Mouse (Mus musculus) monocyte, adult 5-6 weeks (primary cell): ENCODE measurements around the gene Pacs2. TPM values are rescaled to one million over a fixed set of nuclear protein-coding genes. Genes with fewer than 3 reads are reported as not detected.

ENCODE experiments used
- ATAC-seq: fragments of 153-309, 156-312 bp; replicated peaks from 2 replicates; pipeline ENCODE4 v1.8.0; 2017; ENCODE audit warnings: mild to moderate bottlenecking; ENCODE audit not compliant: low TSS enrichment, insufficient number of reproducible peaks, severe bottlenecking, poor library complexity, low FRiP score
- total RNA-seq: library from RNA; stranded (forward); fragments of 200-1000, 200-491, 200-594 nt; gene quantifications from 3 replicates; pipeline ENCODE4 v1.2.3, GENCODE M21; 2017

The Pacs2 gene
- total RNA-seq, 1 experiment from 2014 or later: 20.5 TPM

DNA sequence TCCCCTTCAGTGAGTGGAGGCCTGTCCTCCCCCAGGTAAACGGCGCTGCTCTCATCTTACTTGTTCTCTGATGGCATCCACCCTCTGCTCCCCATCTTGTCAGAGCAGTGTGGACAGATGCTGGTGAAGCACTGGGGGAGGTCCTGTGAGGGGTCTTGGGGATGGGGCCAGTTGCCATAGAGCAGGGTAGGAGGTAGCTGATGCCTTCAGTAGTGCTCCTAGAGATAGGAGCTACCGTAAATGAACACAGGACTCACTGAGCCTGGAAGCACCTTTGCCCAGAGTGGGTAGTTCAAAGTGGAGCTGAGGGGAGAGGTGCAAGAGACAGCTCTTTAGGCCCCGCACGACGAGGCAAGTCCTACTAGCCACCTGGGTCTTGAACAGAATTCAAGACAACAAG lies 55.1 kb downstream of the Pacs2 start:
- ATAC-seq: no peak

DNA sequence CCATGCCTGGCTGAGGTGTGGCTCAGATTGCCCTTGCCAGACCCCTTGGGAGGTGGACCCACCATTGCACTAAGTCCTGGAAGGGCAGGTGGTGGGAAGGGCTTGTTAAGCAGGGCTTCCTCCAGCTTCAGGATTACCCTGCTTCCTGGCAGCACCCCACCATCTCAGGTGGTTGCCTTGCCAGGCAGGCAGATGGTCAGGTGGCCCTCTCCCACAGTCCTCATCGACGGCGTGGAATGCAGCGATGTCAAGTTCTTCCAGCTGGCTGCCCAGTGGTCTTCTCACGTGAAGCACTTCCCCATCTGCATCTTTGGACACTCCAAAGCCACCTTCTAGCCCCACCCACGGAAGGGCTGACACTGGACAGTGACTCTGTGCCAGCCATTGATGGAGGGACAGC lies 57.0 kb downstream of the Pacs2 start:
- no peak for ATAC-seq

DNA sequence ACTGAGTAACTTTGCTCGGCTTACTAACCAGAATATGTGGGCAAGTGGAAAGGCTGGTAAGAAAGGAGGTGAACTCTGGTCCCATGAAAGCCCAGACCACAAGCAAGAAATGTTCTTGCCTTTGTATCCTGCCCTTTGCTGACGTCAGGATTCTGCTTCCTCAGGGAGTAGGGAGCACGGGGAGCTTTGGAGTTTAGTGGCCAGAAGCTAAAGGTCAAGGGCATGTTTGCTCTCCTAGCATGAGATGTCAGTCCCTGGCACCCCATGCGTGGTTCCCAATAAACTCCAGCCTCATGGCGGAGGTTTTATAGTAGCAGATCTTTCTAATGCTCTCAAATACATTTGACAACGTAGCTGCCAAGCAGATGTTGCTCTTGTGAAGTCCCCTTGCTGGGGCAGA lies 57.5 kb downstream of the Pacs2 start:
- no peak for ATAC-seq

DNA sequence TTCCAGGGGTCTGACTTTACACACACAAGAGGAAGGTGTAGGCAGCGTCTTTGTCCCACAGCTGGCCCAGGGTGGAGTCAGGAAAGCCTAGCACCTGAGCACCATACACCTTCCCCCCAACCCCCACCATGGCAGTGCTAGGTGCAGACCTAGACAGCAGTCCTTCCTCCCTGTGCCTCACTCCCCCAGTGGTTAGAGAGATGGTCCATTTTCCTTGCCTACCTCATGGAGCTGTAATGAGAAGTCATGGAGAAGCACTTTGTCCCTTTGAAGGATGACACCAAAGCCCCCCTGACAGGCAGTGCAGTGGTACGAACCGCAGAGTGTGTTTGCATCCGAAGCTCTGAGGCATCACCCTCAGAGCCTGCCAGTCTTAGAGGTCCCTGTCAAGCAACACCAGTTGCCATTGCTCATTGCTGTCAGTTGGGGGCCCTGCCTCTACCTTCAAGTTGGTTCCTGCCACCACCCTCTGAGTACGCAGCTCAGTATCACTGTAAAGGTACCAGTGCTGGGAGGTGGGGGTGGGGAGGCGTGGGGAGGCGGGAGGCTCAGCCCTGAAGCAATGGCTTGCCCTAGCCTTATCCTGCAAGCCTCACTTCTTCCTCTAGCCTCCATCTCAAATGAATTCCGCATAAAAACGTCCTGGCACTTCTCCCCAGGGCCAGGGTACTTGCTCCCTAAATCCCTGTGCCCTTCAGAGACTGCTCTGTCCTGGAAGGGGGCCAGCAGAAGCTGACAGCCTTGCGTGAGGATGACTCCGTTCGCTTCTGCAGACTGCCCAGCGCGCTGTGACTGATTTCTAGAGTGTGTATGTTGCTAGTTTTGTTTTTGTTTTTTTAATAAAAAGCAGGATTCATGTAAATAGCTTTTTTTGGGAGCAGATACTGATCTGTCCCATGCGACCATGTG lies 59.4 kb downstream of the Pacs2 start:
- ATAC-seq: no peak

DNA sequence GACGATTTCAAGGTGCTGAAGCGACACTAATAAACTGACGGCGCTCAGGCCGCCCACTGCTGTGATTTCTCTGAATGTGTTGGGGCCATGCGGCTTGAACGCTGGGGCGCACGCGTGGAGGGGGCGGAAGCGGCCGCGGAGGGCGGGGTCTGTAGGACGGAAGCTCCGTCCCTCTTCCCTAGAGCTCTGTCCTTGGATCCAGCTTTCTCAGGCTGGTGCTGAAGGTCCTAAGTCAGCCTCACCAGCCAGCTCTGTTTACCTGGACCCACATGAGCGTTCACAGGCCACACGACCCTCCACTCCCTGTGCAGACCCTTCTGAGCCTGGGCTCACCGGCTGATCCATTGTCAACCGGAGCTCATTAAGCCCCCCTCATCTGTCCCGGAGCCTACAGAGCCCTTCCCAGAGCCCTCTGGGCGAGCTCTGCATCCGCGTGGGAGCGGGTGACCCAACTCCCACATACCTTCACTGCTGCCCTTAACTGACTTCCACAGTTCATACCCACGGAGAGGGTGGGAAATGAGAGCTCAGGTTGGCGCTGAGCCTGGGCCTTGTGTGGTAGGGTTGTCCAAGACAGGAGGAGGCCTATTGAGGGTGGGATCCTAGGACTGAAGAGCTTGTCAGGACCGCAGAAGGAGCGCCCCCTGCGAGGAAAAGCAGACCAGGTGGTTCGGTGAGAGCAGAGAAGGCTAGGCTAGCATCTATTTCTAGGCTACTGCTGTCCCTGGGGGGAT lies 60.2 kb downstream of the Pacs2 start, which contains the start of gene Tex22:
Gene Tex22 (plus strand): TSS at position 174 of the 734 bp plus-strand sequence.
- peak; percentile 41 for ATAC-seq

DNA sequence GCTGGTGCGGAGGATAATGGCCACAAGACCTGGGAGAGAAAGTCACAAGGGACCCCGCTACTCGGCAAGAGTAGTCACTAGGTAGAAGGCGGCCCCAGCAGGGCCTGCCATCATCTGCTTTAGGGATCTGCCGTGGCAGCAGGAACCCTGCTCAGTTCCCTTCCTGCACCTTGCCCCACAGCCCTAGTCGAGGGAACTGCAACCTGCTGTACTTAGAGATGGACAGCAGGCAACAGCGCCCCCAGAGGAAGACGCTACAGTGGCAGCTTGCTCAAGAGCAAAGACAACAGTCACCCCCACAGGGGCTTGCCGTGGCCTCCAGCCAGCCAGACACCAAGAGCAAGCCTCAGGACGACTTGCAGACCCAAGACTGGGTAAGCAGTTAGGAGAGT lies 60.8 kb downstream of the Pacs2 start:
- peak; percentile 91 for ATAC-seq

DNA sequence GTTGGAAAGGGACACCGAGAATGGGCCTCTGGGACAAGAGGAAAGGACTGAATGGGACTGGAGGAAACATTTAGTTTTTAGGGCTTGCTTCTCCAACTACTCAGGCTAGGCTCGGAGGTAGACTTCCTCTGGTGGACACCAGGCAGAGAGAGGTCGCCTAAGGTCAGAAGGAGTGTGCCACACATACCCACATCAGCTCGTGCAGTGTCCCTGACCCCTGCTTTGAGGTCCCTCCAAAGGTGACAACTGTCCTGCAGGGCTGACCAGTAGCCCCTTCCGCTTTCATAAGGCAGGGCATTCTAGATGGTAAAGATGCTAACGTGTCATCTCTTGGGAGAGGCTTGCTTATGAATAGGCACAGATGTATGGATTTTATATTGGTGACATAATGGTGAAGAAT lies 61.2 kb downstream of the Pacs2 start:
- ATAC-seq: no peak

DNA sequence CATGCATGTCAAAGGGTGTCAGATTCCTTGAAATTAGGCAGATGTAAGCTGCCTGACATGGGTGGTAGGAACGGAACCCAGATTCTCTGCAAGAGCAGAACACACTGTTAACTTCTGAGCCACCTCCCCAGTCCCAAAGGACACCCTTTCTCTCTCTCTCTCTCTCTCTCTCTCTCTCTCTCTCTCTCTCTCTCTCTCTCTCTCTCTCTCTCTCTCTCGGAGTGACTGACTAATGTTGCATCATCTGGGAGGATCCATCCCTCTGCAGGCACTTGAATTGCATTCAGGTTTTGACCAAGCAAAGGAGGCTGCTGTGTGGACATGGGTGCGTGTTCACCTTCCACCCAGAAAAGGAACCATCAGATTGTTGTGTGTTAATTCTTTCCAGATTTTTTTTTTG lies 73.0 kb downstream of the Pacs2 start:
- no peak for ATAC-seq

DNA sequence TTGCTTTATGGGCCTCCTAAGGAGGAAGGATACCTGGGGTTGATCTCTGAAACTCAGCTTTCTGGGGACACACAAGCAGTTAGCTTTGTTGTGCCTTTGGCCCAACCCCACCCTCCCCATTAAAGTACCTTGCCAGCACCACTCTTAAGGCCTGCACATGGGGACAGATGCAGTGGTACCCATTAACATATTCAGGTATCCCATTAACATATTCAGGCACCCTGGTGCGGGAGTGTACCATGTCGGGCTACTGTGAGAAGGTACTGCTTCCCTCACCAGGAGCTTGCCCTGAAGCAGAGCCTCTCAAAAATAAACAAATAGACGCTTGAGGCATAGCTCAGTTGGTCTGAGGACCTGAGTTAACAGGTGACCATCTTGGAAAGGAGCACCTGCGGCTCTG lies 73.7 kb downstream of the Pacs2 start:
- ATAC-seq: no peak

DNA sequence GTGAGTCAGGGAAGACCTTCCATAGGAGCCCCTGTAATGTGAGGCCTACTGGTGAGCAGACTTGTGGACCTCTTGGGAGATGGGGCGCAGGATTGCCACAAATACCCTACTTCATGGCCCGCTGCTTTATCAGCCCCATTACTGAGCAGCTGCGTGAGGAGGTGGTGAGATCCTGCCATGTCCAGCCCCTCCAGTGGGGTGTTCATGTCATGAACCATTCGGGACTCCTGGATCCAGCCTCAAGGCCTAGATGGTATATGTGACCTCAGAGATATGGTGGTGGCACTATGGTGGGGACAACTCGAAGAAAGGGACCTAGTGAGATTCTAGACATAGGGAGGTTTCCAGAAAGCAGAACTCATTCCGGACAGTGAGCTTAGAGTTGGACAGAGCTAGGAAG lies 74.8 kb downstream of the Pacs2 start:
- ATAC-seq: no peak

DNA sequence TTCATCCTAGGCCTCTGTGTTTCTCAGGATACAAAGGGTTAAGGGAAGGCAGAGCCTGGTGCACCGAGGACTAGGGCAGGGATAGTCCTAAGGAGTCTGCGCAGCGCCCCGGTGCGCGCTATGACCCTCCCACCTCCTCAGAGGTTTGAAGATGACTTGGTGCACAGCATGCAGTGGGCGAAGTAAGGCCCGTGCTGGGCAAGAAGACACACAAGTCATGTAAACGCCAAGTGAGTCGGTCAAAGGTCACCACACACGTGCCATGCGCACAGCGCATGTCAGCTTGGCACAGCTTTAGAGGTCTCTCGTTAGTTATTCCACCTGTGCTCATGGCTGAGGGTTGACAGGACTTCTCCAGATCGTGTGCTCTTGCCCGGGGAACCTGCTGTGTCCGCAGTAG lies 75.7 kb downstream of the Pacs2 start:
- no peak for ATAC-seq

DNA sequence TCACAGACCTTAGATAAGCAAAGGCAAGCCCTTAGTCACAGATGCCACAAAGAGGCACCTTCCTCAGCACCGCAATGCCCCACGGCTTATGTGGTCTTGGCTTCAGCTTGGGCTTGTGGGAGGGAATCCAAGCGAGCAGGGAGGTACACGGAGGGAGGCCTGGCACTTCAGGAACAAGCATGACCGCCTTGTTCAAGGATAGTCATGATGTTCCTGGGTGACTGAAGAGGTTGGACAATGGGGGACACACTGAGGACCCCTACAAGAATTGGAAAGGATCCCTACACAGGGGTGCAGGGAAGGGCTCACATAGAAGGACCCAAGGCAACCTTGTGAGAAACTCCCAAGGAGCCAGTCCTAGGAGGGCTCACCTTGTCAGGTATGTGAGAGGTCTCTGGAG lies 82.7 kb downstream of the Pacs2 start:
- no peak for ATAC-seq

DNA sequence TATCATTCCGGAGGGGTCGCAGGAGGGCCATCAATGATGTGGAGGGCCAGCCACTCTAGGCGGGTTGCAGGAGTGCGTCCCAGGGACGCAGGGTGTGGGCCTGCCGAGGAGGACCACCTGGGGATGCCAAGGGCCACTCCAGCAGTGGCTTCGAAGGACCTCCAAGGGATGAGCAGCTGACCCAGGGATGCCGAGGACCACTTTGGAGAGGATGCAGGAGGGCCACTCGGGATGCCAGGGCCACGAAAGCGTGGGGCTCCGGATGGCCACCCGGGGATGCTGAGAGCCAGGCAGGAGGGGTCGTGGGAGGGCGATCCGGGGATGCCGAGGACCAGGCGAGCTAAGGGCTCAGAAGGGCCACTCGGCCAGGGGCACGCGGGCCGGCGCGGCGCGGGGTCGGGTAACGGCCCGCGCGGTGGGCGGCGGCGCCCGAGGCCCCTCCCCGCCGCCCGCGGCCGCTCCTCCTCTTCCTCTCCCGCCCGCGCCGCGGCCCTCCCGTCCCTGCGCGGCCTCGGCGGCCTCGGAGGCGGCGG lies 83.5 kb downstream of the Pacs2 start, which contains the start of gene Mta1:
Gene Mta1 (plus strand): TSS at position 530 of the 533 bp plus-strand sequence.
- 0 out of 2 replicates have a peak, but pooled peaks have one; percentile 10 for ATAC-seq

DNA sequence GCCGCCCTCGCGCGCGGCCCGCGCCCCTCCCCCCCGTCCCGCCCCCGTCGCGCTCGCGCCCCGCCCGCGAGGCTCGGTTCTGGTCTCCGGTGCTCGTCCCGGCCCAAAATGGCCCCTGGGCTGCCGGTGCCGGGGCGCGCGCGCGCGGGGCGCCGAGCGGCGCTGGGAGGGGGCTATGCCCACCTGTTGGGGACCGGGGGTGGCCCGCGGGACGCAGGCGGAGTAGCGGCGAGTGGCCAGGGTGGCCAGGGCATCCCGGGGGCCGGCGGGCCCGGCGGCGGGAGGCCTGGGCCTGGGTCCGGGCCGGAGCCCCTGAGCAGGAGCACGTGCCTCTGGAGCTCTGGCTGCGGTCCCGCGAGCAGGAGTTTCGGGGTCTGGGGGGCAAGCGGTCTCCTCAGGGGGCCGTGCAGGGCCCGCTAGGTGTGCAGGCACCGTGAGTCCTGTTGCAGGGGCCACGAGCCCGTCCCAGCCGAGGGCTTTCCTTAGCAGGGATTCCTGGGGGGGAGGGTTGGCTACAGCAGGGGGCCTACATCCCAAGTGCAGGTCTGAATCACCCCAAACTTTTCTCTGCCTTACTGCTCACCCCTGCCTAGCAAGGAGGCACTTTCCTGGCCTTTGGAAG lies 84.3 kb downstream of the Pacs2 start:
- no peak for ATAC-seq

DNA sequence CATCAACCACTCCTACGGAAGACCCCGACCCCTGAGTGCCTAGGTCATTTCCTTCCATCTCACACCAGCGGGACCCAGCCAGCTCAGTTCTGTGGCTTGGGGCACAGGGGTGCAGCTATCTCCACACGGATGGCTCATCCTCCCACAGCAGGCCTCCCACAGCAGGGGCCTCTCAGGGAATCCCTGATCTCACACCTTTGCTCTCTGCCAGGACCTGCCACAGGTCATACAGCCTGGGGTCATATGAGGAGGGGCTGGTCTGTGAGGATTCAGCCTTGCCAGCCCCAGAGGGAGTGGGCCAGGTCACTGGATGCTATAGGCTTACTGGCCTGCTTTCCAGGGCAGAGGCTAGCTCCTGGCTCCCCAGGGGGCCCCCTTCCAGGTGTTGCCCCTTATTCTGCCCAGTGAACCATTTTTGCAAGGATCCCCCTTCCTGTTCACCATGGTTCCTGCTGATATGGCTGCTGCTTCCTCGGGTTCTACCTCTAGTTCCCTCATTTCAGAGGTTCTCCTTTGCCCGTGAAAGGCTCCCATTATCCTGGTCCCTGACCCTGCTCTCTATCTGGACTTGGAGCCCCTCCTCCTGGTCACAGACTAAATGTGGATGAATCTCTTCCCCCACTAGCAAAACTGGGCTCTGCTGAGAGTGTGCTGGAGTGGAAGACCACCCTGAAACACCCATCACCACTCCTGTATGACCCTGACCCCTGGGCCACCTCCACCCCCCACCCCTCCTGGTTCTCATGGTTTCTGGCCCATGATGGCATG lies 85.3 kb downstream of the Pacs2 start:
- ATAC-seq: no peak

DNA sequence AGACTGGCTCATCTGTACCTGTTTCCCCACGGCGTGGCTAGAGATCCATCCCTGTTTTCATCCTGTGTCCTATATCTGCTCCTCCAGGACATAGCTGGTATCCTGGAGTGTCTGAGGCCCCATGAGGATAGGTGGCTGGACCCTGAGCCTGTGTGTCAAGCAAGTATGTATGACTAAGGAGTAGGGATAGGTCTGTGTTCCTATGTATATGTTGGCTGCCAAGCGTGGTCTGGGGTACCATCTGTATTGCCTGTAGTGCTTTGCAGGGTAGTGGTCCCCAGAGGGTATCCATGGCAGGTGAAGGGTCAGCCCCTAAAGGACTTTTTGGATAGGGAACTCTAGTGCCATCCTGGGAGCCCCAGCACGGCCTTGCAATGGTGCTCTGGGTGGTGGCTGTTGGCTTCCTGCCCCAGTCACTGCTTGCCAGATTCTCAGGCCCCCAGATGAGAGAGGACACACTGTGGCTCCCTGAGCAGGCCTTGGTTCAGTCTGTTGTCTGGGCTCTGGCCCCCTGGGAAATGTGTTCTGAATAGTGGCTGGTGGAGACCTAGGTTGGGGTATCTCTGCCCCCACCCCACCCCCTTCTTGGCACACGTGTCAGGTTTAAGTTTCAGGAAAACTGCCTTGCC lies 86.3 kb downstream of the Pacs2 start:
- ATAC-seq: no peak

DNA sequence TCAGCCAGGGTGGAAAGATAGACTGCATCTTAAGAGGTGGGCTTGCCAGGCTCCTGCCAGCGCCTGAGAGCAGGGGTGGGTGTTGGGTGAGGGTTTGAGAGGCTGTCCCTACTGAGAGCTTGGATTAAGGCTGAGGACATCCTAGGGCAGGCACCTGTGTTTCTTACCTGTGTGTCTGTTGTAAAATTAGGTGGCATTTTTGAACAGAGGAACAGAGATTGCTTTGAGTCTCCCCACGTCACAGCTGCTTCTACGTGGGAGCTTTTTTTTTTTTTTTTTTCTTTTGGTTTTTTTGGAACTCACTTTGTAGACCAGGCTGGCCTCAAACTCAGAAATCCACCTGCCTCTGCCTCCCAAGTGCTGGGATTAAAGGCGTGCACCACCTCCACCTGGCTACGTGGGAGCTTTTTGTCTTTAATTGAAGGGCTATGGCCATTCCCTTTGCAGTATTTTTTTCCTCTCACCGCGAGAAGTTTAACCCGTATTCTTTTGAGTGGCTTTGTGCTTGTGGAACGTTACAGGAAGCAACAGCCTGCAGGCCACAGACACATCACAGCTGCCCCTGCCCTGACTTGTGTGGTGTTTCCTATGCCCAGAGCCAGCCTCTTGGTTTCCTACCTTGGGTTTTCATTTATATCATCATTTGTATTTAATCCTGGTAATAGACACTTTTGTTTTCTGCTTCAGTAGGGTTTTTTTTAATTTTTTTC lies 87.1 kb downstream of the Pacs2 start:
- ATAC-seq: no peak
